Mouse (Mus musculus) limb, embryonic 15.5 days (tissue): Measurements from ENCODE around the gene Slc22a1. TPM values are rescaled to one million over a fixed set of nuclear protein-coding genes. Genes with fewer than 3 reads are reported as not detected.

Experiments used
- ATAC-seq: fragments of 200-750 bp; cut with Nextera tagmentation; 2 replicates; pipeline ENCODE4 v1.8.0; 2017; ENCODE audit warnings: low read depth, moderate TSS enrichment; ENCODE audit not compliant: insufficient number of reproducible peaks, low FRiP score, low TSS enrichment
- H3K27ac ChIP-seq: fragments of 300-500 bp; sonication (generic); 2 replicates; pipeline ENCODE4 v1.5.1; 2015; ENCODE audit warnings: moderate library complexity, mild to moderate bottlenecking, inconsistent platforms
- H3K27me3 ChIP-seq: fragments of 300-500 bp; sonication (generic); 2 replicates; pipeline ENCODE4 v1.6.1; 2015; ENCODE audit warnings: inconsistent platforms
- H3K36me3 ChIP-seq: fragments of 300-500 bp; sonication (generic); 2 replicates; pipeline ENCODE4 v1.6.1; 2015; ENCODE audit warnings: inconsistent platforms
- H3K4me1 ChIP-seq: fragments of 300-500 bp; sonication (generic); 2 replicates; pipeline ENCODE4 v1.6.1; 2015; ENCODE audit warnings: inconsistent platforms
- H3K4me2 ChIP-seq: fragments of 300-500 bp; sonication (generic); 2 replicates; pipeline ENCODE4 v1.6.1; 2015; ENCODE audit warnings: mild to moderate bottlenecking, inconsistent platforms
- H3K4me3 ChIP-seq: fragments of 300-500 bp; sonication (generic); 2 replicates; pipeline ENCODE4 v1.5.1; 2015; ENCODE audit warnings: mild to moderate bottlenecking, inconsistent platforms
- H3K9ac ChIP-seq: fragments of 300-500 bp; sonication (generic); 2 replicates; pipeline ENCODE4 v1.6.1; 2015; ENCODE audit warnings: inconsistent platforms
- H3K9me3 ChIP-seq: fragments of 300-500 bp; sonication (generic); 2 replicates; pipeline ENCODE4 v1.6.1; 2016; ENCODE audit warnings: inconsistent platforms
- WGBS: fragments of 180-500 bp; shearing (Covaris S2); methylation state at CpG from one replicate; pipeline ENCODE4 v1.1.7; 2015; 5-methylcytosine and 5-hydroxymethylcytosine counted together
- polyA plus RNA-seq: library from polyadenylated mRNA; unstranded; fragments of >200 nt; fragmentation: Nextera tagmentation; extraction: Ambion mirVana; gene quantifications from 2 replicates; pipeline ENCODE4 v1.2.1, GENCODE M21; 2015

Gene Slc22a1
- polyA plus RNA-seq, 1 experiment from 2014 or later: not detected

DNA sequence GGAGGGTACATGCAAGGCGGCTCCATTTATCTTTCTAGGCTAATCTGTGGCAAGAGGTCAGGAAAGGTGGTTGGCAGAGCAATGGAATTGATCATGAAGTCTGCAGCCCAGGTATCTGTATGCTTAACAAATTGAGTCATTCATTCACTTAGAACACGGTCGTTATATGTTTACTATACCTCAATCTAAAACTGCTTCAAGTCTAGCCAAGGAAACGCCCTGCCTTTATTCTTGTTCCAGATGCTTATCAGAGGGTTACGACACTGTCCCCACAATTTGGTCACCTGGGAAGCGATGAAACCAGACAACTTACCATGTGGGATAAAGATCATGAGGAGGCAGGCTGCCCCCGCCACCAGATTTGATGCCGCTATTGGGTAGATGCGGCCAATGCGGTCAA is 16.4 kb downstream of the Slc22a1 start:
- ATAC-seq: no peak

DNA sequence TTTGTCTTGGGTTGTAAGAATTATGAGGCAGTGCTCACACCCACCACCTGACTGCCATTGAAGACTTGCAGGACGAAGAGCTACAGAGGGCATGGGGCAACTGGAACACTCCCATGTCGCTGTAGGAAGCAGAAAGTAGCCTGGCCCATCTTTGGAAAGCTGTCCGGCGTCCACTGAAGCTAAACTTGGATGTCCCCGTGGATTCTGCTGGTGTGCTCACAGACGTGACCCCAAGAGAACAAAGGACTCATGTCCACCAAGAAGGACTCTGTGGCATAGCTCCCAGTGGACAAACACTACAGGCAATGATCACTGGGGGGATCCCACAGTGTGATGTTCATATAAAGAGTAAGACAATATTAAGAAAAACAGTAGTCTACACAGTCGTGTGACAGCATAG is 16.8 kb downstream of the Slc22a1 start:
- H3K36me3 ChIP-seq: no peaks in the 10 kb centered on the region
- H3K9ac ChIP-seq: no peak overlapping the region
- WGBS: 81% methylated on average over 7 of the region's 7 CpGs
- no peaks in the 10 kb centered on the region for H3K27me3 ChIP-seq
- no peak for ATAC-seq
- H3K4me3 ChIP-seq: no peak overlapping the region
- H3K4me2 ChIP-seq: no peak overlapping the region
- no peaks in the 10 kb centered on the region for H3K9me3 ChIP-seq
- 0 out of 2 replicates have a peak, but pooled peaks cover 3% of the 10 kb centered on the region for H3K4me1 ChIP-seq
- H3K27ac ChIP-seq: no peak overlapping the region

More for the DNA sequence above, 16.4 kb downstream of the Slc22a1 start:
- Histone ChIP-seq H3K4me3 (no peak overlapping the region), H3K36me3 (no peaks in the 10 kb centered on the region), H3K27ac (no peak overlapping the region), H3K4me2 (no peak overlapping the region), H3K27me3 (no peaks in the 10 kb centered on the region), H3K9ac (no peak overlapping the region), H3K9me3 (no peaks in the 10 kb centered on the region), H3K4me1 (0 out of 2 replicates have a peak, but pooled peaks cover 3% of the 10 kb centered on the region)
- WGBS: 84% methylated on average over 10 of the region's 10 CpGs

DNA sequence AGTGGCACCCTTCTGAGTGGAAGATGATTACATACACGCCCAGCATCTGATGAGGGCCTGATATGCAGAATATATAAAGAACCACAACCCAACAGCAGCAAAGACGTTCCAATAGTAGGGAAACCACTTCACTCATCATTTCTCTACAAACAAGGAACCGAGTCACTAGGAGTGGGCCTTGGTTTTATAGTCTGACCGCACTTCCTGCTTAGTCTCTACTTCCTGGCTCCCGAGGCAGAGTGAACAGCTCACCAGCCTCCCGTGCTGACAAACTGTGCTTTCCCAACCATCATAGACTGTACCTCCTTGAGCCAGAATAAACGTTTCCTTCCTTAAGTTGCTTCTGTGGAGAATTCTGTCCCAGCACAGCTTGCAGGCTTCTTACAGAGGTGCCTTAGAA is 19.8 kb downstream of the Slc22a1 start:
- Histone ChIP-seq H3K4me3 (no peak overlapping the region), H3K36me3 (no peaks in the 10 kb centered on the region), H3K9ac (no peak overlapping the region), H3K27me3 (no peaks in the 10 kb centered on the region), H3K4me1 (0 out of 2 replicates have a peak, but pooled peaks cover 3% of the 10 kb centered on the region), H3K4me2 (no peak overlapping the region), H3K9me3 (no peaks in the 10 kb centered on the region), H3K27ac (0 out of 2 replicates have a peak overlapping the region, but pooled peaks have one; percentile 5)
- WGBS: 58% methylated on average over 7 of the region's 7 CpGs
- ATAC-seq: no peak

DNA sequence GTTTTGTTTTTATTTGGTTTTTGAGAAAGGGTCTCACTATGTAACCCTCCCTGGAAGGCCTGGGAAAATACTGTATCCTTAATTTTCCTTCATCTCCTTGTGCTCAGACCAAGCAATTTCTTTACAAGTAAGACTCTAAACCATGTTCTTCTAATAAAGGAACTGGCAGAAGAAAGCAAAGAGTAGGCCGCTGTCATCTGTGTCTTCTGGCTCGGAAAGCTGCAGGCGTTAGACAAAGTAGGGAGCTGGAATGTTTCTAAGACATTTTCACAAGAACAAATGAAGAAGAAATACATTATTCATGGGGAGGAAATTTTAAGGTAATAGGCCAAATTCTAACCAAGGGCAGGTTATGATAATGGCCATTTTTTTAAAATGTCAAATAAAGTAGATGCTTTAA is 21.6 kb downstream of the Slc22a1 start:
- H3K4me1 ChIP-seq: 0 out of 2 replicates have a peak, but pooled peaks cover 3% of the 10 kb centered on the region
- no peak overlapping the region for H3K9ac ChIP-seq
- H3K4me3 ChIP-seq: no peak overlapping the region
- no peaks in the 10 kb centered on the region for H3K9me3 ChIP-seq
- no peak for ATAC-seq
- no peak overlapping the region for H3K27ac ChIP-seq
- no peaks in the 10 kb centered on the region for H3K27me3 ChIP-seq
- no peak overlapping the region for H3K4me2 ChIP-seq
- WGBS: 83% methylated on average over 3 of the region's 3 CpGs
- no peaks in the 10 kb centered on the region for H3K36me3 ChIP-seq

DNA sequence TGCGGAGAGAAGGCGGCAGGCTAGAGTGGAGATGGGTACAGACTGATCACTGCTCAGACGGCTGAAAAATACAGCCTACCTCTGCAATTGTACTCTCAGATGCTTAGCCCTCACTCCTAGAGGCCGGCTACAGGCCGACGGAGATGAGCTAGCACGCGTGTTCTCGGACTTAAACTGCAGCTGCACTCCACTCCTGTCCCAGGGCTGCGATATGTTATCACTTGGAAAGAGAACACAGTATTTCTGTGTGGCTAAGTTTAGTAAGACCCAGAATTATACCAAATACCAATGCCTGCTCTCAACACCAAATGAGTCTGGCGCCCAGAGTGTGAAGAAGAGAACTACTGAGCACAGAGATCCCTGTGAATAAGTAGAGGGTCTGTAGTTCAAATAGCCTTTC is 23.0 kb downstream of the Slc22a1 start:
- ATAC-seq: no peak
- H3K9me3 ChIP-seq: no peaks in the 10 kb centered on the region
- H3K4me2 ChIP-seq: no peak overlapping the region
- H3K36me3 ChIP-seq: no peaks in the 10 kb centered on the region
- no peak overlapping the region for H3K4me3 ChIP-seq
- WGBS: 88% methylated on average over 11 of the region's 11 CpGs
- H3K27ac ChIP-seq: no peak overlapping the region
- H3K9ac ChIP-seq: no peak overlapping the region
- no peaks in the 10 kb centered on the region for H3K27me3 ChIP-seq
- H3K4me1 ChIP-seq: 0 out of 2 replicates have a peak, but pooled peaks cover 3% of the 10 kb centered on the region

DNA sequence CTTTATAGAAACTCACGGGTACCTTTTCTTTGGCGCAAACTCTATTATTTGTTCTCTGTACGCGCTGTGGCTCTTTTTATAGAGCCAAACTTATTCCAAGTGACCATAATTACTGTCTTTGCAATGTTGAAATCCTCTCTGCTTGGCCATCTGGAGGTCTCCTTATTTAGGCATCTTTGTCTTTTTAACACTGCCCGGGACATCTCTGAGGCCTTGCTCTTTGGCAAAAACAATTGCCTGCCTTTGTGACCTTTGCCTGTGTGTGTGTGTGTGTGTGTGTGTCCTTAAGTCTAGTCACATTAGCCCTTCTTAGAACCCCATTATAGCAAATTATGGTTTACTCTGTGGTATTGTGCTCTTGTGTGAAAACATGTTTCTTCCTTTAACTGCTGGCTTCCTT is 30.2 kb downstream of the Slc22a1 start:
- WGBS: 85% methylated on average over 5 of the region's 5 CpGs
- Histone ChIP-seq H3K4me3 (no peak overlapping the region), H3K27ac (no peak overlapping the region), H3K4me2 (no peak overlapping the region), H3K27me3 (no peaks in the 10 kb centered on the region), H3K9ac (no peak overlapping the region), H3K36me3 (no peaks in the 10 kb centered on the region), H3K4me1 (no peaks in the 10 kb centered on the region), H3K9me3 (no peaks in the 10 kb centered on the region)
- ATAC-seq: no peak

DNA sequence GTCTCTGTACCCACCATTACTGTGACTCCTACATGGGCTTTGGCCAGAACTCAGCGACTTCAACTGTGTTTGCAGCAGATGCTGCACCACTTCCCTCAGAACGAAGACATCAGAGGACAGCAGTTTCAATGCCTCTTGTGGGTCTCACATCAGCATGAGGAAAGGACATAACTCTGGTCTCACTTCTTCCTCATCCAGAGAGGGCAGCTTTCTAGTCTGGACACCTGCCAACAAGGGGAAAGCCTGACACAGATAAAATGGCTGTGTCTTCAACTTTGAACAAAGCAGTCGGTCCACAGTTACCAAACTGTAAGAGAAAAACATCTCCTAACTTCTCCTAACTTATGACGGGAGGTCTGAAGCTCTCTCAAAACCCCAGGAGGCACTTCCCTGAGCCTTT is 34.5 kb downstream of the Slc22a1 start:
- Histone ChIP-seq H3K4me3 (no peak overlapping the region), H3K4me1 (no peaks in the 10 kb centered on the region), H3K4me2 (no peak overlapping the region), H3K36me3 (no peaks in the 10 kb centered on the region), H3K27me3 (no peaks in the 10 kb centered on the region), H3K27ac (no peak overlapping the region), H3K9ac (no peak overlapping the region), H3K9me3 (no peaks in the 10 kb centered on the region; the same call in 1 of the 2 replicates)
- ATAC-seq: no peak
- 80% methylated on average over 4 of the region's 4 CpGs for WGBS

DNA sequence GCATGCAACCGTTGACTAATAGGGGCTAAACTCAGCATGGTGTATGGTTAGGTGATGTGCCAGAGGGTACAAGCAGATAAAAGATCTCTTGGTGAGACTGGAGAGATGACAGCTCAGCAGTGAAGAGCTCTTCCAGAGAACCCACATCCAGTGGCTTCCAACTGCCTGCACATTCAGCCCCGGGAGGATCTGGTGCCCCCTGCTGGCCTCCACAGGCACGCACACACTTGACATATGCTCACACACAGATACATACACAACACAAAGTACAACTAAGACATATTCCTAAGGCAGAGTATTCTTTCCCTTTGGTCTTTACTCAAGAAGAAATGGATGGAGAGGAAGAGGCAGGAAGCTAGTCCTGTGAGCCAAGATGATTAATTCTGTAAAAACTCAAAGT is 36.0 kb downstream of the Slc22a1 start:
- H3K36me3 ChIP-seq: no peaks in the 10 kb centered on the region
- no peak overlapping the region for H3K9ac ChIP-seq
- ATAC-seq: no peak
- no peaks in the 10 kb centered on the region for H3K4me1 ChIP-seq
- H3K27ac ChIP-seq: no peak overlapping the region
- no peaks in the 10 kb centered on the region; the same call in 1 of the 2 replicates for H3K9me3 ChIP-seq
- no peaks in the 10 kb centered on the region for H3K27me3 ChIP-seq
- no peak overlapping the region for H3K4me3 ChIP-seq
- 94% methylated on average over 3 of the region's 3 CpGs for WGBS
- H3K4me2 ChIP-seq: no peak overlapping the region

DNA sequence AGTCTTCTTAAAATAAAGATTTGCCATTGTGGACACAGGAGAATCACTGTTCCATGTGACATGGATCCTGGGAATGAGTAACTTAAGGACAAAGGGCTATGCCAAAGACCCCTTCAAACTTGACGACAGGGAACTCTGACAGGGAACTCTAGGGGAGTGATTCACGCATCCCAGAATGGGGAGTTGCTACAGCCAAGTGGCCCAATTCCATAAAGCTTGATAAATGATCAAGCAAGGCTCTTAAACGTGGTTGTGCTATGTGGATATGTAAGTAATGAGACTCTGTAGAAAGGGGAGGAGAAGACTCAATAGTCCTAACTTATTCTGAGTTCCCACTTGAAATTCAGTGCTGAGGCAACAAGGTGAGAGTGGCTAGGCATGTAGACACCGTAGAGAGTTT is 40.8 kb downstream of the Slc22a1 start:
- 63% methylated on average over 4 of the region's 4 CpGs for WGBS
- Histone ChIP-seq H3K4me2 (no peak overlapping the region), H3K9me3 (no peaks in the 10 kb centered on the region; the same call in 1 of the 2 replicates), H3K36me3 (no peaks in the 10 kb centered on the region), H3K4me1 (no peaks in the 10 kb centered on the region), H3K27me3 (no peaks in the 10 kb centered on the region; the same call in 1 of the 2 replicates), H3K9ac (no peak overlapping the region), H3K27ac (no peak overlapping the region), H3K4me3 (no peak overlapping the region)
- no peak for ATAC-seq

DNA sequence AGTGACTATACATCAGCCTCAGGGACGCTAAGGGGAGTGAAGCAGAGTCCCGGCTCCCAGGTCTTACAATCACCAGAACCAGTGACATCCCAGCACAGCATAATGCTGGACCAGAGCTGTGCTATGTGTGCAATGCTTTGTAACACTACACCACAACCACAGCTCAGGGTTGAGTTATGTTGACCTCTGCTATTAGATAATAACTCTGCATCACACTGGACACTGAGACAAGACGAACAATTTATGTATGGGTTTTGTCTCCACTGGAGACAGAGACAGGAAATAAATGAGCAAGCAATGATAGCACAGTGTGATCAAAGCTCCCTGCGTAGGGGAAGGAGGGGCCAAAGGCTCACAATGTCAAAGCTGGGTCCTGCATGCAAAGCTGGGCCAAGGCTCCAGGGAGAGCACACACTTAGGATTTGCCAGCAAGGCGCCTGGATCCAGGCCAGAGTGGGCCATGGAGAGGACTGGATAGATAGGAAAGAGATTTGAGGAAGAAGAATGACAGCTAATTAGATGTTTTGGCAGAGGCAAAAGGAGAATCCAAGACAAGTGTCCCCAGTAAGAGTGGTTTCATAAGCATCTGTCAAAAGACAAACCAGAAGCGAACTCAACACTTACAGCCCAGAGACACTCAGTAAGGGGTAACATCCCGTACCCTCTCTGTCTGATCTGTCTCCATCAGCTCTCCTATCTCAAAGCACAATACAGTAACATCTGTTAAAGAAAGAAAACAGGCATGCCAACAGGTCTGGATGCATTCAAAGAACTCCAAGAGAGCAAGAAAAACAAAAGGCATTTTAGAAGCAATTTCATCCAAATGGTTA is 43.6 kb downstream of the Slc22a1 start:
- H3K4me1 ChIP-seq: no peaks in the 10 kb centered on the region
- 28% methylated on average over 7 of the region's 7 CpGs for WGBS

DNA sequence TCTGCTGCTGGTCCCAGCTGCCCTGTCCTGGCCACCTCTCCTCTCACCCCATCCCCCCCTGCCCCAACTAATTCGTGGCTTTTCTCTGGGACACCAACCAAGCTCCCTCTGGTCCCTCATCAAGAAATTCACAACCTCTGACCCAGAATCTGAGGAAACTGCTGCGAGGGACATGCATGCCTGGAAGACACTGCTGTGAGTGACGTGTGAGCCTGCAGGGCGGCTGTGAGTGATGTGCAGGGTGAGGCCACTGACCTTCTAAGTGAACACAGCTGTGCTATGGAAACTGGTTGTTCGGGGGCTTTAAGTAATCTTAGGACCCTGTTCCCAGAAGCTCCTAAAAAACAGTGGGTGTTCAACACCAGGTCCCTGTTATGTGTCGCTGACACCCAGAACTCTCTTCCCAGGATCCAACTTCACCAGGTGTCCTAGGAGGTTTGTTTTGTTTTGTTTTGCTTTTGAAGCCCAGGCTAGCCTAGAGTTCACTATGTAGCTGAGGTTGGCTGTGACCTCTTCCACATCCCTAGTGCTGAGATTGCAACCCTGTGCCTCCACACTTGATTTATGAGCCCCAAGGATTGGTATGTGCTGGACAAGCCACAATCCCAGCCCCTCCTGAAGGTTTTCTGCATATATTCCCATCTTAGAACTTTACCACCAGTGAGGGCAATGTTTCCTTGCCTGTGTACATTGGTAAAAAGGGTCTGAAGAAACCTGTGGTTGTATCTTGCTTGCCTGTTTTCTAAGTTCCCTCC is 44.5 kb downstream of the Slc22a1 start:
- no peak for ATAC-seq
- Histone ChIP-seq H3K9me3 (no peaks in the 10 kb centered on the region), H3K4me1 (no peaks in the 10 kb centered on the region), H3K27ac (no peak overlapping the region), H3K4me3 (no peak overlapping the region), H3K9ac (no peak overlapping the region), H3K27me3 (no peaks in the 10 kb centered on the region; the same call in 1 of the 2 replicates), H3K4me2 (no peak overlapping the region), H3K36me3 (no peaks in the 10 kb centered on the region)
- 22% methylated on average over 6 of the region's 6 CpGs for WGBS

More for the DNA sequence above, 43.6 kb downstream of the Slc22a1 start:
- Histone ChIP-seq H3K27me3 (no peaks in the 10 kb centered on the region; the same call in 1 of the 2 replicates), H3K9me3 (no peaks in the 10 kb centered on the region), H3K9ac (no peak overlapping the region), H3K4me3 (no peak overlapping the region), H3K36me3 (no peaks in the 10 kb centered on the region), H3K27ac (no peak overlapping the region), H3K4me2 (no peak overlapping the region)
- no peak for ATAC-seq

DNA sequence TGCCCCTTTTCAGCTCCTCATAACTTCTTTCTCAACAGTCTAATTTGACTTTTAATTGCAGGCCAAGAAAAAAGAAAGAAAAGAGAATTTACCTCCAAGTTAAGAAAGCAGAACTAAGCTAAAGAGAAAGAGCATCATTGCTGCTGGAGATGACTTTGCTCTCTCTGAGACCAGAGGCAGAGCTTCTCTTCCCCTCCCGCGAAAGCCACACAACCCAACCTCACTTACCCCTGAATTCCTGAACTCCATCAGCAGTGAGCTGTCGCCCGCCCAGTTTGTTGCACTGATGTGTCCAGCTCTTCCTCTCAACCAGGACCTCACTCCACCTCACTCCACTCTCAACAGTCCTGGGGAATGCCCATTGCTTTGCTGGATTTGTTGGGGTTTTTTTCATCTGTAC is 47.6 kb downstream of the Slc22a1 start:
- no peak overlapping the region for H3K9ac ChIP-seq
- H3K4me2 ChIP-seq: no peak overlapping the region
- no peaks in the 10 kb centered on the region for H3K27me3 ChIP-seq
- no peaks in the 10 kb centered on the region for H3K4me1 ChIP-seq
- H3K27ac ChIP-seq: no peak overlapping the region
- WGBS: 82% methylated on average over 4 of the region's 4 CpGs
- no peaks in the 10 kb centered on the region for H3K36me3 ChIP-seq
- H3K9me3 ChIP-seq: no peaks in the 10 kb centered on the region
- no peak for ATAC-seq
- no peak overlapping the region for H3K4me3 ChIP-seq
